Mouse (Mus musculus) layer of hippocampus, adult 8-10 months (tissue): ENCODE measurements at regions not wholly inside any gene's neighbourhood (a gene's known extent, or its start where the extent isn't known, plus 50 kb on each side); places are given as distances from the start of the nearest gene placed in this dataset.
A peak's percentile ranks its signal among the peaks of the same experiment; 100 is the strongest.

Experiments used
- DNase-seq, 2 experiments: peaks; one replicate each; pipeline ENCODE4 v3.0.0; 2022; ENCODE audit warnings: low spot score in 2 of 2

GRCm38 (mm10) chr8:92302694-92303093 lies 54.7 kb upstream of the Irx5 start:
- DNase-seq: no peak

GRCm38 (mm10) chr8:92301029-92301428 lies 56.4 kb upstream of the Irx5 start:
- no peak for DNase-seq

GRCm38 (mm10) chr8:92286841-92287811 lies 70.3 kb upstream of the Irx5 start:
- DNase-seq: no peak

- no peak for DNase-seq
Measured at GRCm38 (mm10) chr8:92275755-92276154, 81.7 kb upstream of the Irx5 start.

GRCm38 (mm10) chr8:92272726-92273125 lies 84.7 kb upstream of the Irx5 start:
- DNase-seq: no peak

GRCm38 (mm10) chr8:92272073-92272472 lies 85.4 kb upstream of the Irx5 start:
- DNase-seq: no peak

- no peak for DNase-seq
Measured at GRCm38 (mm10) chr8:92270636-92271035, 86.8 kb upstream of the Irx5 start.

GRCm38 (mm10) chr8:92267415-92267814 lies 90.0 kb upstream of the Irx5 start:
- no peak for DNase-seq

GRCm38 (mm10) chr8:92260056-92260455 lies 97.4 kb upstream of the Irx5 start:
- DNase-seq: no peak

- DNase-seq: no peak
Measured at GRCm38 (mm10) chr8:92258258-92258657, 99.2 kb upstream of the Irx5 start.

- peak; percentile 27 to 48 for DNase-seq
Measured at GRCm38 (mm10) chr8:92252597-92253375, 104.6 kb upstream of the Irx5 start.

GRCm38 (mm10) chr8:92246301-92246700 lies 111.1 kb upstream of the Irx5 start:
- DNase-seq: no peak

- no peak for DNase-seq
Measured at GRCm38 (mm10) chr8:92240686-92241275, 116.6 kb upstream of the Irx5 start.

GRCm38 (mm10) chr8:92231326-92232225 lies 125.8 kb upstream of the Irx5 start:
- DNase-seq: no peak

GRCm38 (mm10) chr8:92229526-92229925 lies 127.9 kb upstream of the Irx5 start:
- no peak for DNase-seq

- no peak for DNase-seq
Measured at GRCm38 (mm10) chr8:92224929-92225328, 132.5 kb upstream of the Irx5 start.

- DNase-seq: no peak
Measured at GRCm38 (mm10) chr8:92222992-92223391, 134.4 kb upstream of the Irx5 start.

GRCm38 (mm10) chr8:92219181-92219890 lies 138.1 kb upstream of the Irx5 start:
- no peak for DNase-seq

GRCm38 (mm10) chr8:92217521-92217920 lies 139.9 kb upstream of the Irx5 start:
- DNase-seq: no peak

- no peak for DNase-seq
Measured at GRCm38 (mm10) chr8:92216176-92216575, 141.2 kb upstream of the Irx5 start.
